Mouse (Mus musculus): ENCODE data around the gene Calcb.
"Not testable (repeated sequence)": the region's sequence is repeated elsewhere in the genome, so short reads cannot be mapped to it uniquely, and the experiment has no call there.

The Calcb gene

GRCm38 (mm10) chr7:114718300-114718699 lies at the start of gene Calcb:
TSS of gene Calcb (plus strand) at chr7:114718643.
- no peak for DNase-seq

- no peak for DNase-seq
Measured at GRCm38 (mm10) chr7:114671405-114671804, 47.0 kb upstream of the Calcb start.

GRCm38 (mm10) chr7:114672697-114673096 lies 45.7 kb upstream of the Calcb start:
- DNase-seq: no peak

- no peak for DNase-seq
Measured at GRCm38 (mm10) chr7:114692339-114692738, 26.1 kb upstream of the Calcb start.

GRCm38 (mm10) chr7:114700871-114701270 lies 17.6 kb upstream of the Calcb start:
- no peak for DNase-seq

- no peak for DNase-seq
Measured at GRCm38 (mm10) chr7:114706716-114707115, 11.7 kb upstream of the Calcb start.

- no peak for DNase-seq
Measured at GRCm38 (mm10) chr7:114707398-114707797, 11.0 kb upstream of the Calcb start.

- no peak for DNase-seq
Measured at GRCm38 (mm10) chr7:114710419-114710818, 8.0 kb upstream of the Calcb start.

- DNase-seq: no peak
Measured at GRCm38 (mm10) chr7:114712523-114712922, 5.9 kb upstream of the Calcb start.

GRCm38 (mm10) chr7:114719381-114720131 lies 1.1 kb downstream of the Calcb start:
- DNase-seq: no peak

GRCm38 (mm10) chr7:114729696-114730095 lies 11.3 kb downstream of the Calcb start:
- DNase-seq: not testable (repeated sequence)

GRCm38 (mm10) chr7:114731175-114731574 lies 12.7 kb downstream of the Calcb start:
- DNase-seq: no peak

GRCm38 (mm10) chr7:114731700-114732099 lies 13.3 kb downstream of the Calcb start:
- not testable (repeated sequence) for DNase-seq

- no peak for DNase-seq
Measured at GRCm38 (mm10) chr7:114736256-114736655, 17.8 kb downstream of the Calcb start.

GRCm38 (mm10) chr7:114738166-114738565 lies 19.7 kb downstream of the Calcb start:
- DNase-seq: no peak

- no peak for DNase-seq
Measured at GRCm38 (mm10) chr7:114740360-114741165, 22.1 kb downstream of the Calcb start.

- DNase-seq: no peak
Measured at GRCm38 (mm10) chr7:114743022-114743780, 24.8 kb downstream of the Calcb start, which contains the start of gene Insc. TSS of gene Insc (plus strand) at chr7:114743694.

GRCm38 (mm10) chr7:114744639-114745245 lies 26.3 kb downstream of the Calcb start:
- DNase-seq: no peak

GRCm38 (mm10) chr7:114745481-114746271 lies 27.2 kb downstream of the Calcb start:
- no peak for DNase-seq

- DNase-seq: peak; percentile 32
Measured at GRCm38 (mm10) chr7:114747596-114747995, 29.2 kb downstream of the Calcb start.

GRCm38 (mm10) chr7:114748239-114748638 lies 29.8 kb downstream of the Calcb start:
- DNase-seq: no peak

GRCm38 (mm10) chr7:114753471-114753870 lies 35.0 kb downstream of the Calcb start:
- no peak for DNase-seq
